Mouse (Mus musculus): ENCODE measurements at regions not wholly inside any gene's neighbourhood (a gene's known extent, or its start where the extent isn't known, plus 50 kb on each side); places are given as distances from the start of the nearest gene placed in this dataset.
"Not testable (repeated sequence)": the region's sequence is repeated elsewhere in the genome, so short reads cannot be mapped to it uniquely, and the experiment has no call there.

- DNase-seq (ENCODE audit: low read depth), result not testable (repeated sequence)
These were observed 172.5 kb upstream of the Zfp808 start for GRCm38 (mm10) chr13:61957197-61957596.

- DNase-seq (ENCODE audit: low read depth), result not testable (repeated sequence)
These were observed 150.8 kb upstream of the Zfp808 start for GRCm38 (mm10) chr13:61978856-61979255.

GRCm38 (mm10) chr13:61996519-61996918 lies 133.2 kb upstream of the Zfp808 start:
- not testable (repeated sequence) for DNase-seq (ENCODE audit: low read depth)

GRCm38 (mm10) chr13:61998803-61999202 lies 130.9 kb upstream of the Zfp808 start:
- DNase-seq (ENCODE audit: low read depth), result not testable (repeated sequence)

GRCm38 (mm10) chr13:62007321-62007720 lies 122.4 kb upstream of the Zfp808 start:
- DNase-seq (ENCODE audit: low read depth), result not testable (repeated sequence)

- DNase-seq (ENCODE audit: low read depth), result peak; percentile 23
These were observed 114.1 kb upstream of the Zfp808 start for GRCm38 (mm10) chr13:62015424-62016167.

- not testable (repeated sequence) for DNase-seq (ENCODE audit: low read depth)
These were observed 113.6 kb upstream of the Zfp808 start for GRCm38 (mm10) chr13:62016168-62016502.

GRCm38 (mm10) chr13:62037646-62038045 lies 92.0 kb upstream of the Zfp808 start:
- not testable (repeated sequence) for DNase-seq (ENCODE audit: low read depth)

- not testable (repeated sequence) for DNase-seq (ENCODE audit: low read depth)
These were observed 51.6 kb upstream of the Zfp808 start for GRCm38 (mm10) chr13:62077951-62078671.

GRCm38 (mm10) chr13:62078893-62079292 lies 50.8 kb upstream of the Zfp808 start:
- DNase-seq (ENCODE audit: low read depth), result not testable (repeated sequence)

Data from gonadal fat pad, adult 2 months (tissue).